Mouse (Mus musculus): ENCODE measurements around the gene Nodal. TPM values are rescaled to one million over a fixed set of nuclear protein-coding genes. Genes with fewer than 3 reads are reported as not detected.
A peak's percentile ranks its signal among the peaks of the same experiment; 100 is the strongest.
"Not testable (repeated sequence)": the region's sequence is repeated elsewhere in the genome, so short reads cannot be mapped to it uniquely, and the experiment has no call there.

The Nodal gene
- polyA plus RNA-seq, 1 experiment from 2014 or later: 0.09 TPM

DNA sequence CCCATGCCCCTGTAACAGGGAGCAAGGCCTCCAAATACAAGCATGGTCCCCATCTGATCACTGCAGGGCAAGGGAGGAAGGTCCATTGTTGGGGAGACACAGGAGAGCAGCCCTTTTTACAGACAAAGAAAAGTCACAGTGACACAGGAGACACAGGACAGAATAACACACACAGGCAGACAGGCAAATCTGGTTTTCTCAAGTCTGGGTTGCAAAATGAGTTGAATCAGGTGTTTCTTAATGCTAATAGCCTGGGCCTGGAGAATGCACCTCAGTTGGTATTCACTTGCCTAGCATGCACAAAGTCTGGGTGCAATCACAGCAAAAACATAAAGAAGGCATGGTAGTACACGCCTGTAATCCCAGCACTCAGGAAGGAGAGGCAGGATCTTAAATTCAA lies 26.1 kb downstream of the Nodal start:
- 52% methylated on average over 1 of the region's 1 CpGs for WGBS
- Histone ChIP-seq H3K4me3 (replicated peaks) (no peak overlapping the region), H3K27ac (no peak overlapping the region), H3K36me3 (no peaks in the 10 kb centered on the region), H3K27me3 (replicated peaks) (no peaks in the 10 kb centered on the region), H3K4me2 (replicated peaks) (no peak overlapping the region), H3K9me3 (no peaks in the 10 kb centered on the region), H3K4me1 (replicated peaks) (peaks cover 27% of the 10 kb centered on the region), H3K9ac (no peak overlapping the region)
- ATAC-seq: no peak

DNA sequence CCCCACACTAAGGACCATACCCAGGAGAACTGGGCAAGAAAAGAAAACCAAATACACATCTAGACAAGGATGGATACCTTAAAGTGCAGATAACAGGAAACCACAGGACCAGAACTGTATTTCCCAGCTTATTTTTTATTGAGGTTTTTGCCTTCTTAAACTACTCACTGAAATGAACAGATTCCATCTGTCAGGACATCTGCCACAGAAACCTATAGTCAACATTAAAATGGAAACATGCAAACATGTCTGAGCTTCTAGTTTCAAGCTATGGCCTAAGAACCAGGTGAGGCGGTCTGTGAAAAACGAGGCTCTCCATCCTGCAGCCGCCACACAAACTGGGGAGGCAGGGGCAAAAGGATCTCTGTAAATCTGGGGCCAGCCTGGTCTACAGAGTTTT lies 27.2 kb downstream of the Nodal start:
- Histone ChIP-seq H3K4me2 (replicated peaks) (no peak overlapping the region), H3K36me3 (no peaks in the 10 kb centered on the region), H3K27ac (no peak overlapping the region), H3K4me1 (replicated peaks) (peaks cover 36% of the 10 kb centered on the region), H3K9ac (no peak overlapping the region), H3K4me3 (replicated peaks) (no peak overlapping the region), H3K9me3 (no peaks in the 10 kb centered on the region), H3K27me3 (replicated peaks) (no peaks in the 10 kb centered on the region)
- 80% methylated on average over 3 of the region's 3 CpGs for WGBS
- ATAC-seq: no peak

DNA sequence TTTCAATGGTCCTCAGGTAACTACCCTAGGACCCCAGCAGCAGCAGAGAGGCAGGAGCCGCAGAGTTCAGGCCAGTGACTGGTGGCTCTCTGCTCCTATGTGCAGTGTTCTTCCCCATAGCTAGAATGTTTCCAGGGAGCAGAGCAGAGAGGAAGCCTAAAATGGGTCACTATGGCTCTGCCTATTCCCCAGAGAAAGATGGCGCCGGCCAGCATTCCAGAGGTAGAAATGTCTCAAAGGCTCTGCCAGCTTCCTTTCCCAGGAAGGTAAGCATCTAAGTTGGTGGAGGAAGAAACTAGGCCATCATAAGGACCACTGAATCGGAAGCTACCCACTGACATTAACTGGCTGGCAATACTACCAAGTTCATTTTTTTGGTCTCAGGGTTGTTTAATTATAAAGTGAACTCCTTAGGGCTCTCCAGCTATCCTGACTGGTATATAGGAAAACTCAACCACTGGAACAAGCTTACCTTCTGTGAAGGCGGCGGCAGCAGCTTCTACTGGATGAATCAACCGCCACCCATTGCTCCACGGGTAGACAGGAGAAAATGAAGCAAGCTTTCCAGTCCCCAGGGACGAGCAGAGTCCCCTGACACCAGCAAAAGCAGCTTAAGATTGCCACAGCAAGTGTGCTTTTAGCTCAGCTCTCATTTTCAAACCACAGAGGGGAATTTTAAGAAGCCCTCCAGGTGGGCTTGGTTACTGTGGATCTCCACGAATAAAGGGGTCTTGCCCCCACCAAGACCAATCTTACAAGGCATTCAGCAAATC lies 30.0 kb downstream of the Nodal start:
- peaks cover 42% of the 10 kb centered on the region for H3K4me1 ChIP-seq (replicated peaks)
- no peak for ATAC-seq
- WGBS: 82% methylated on average over 10 of the region's 10 CpGs

DNA sequence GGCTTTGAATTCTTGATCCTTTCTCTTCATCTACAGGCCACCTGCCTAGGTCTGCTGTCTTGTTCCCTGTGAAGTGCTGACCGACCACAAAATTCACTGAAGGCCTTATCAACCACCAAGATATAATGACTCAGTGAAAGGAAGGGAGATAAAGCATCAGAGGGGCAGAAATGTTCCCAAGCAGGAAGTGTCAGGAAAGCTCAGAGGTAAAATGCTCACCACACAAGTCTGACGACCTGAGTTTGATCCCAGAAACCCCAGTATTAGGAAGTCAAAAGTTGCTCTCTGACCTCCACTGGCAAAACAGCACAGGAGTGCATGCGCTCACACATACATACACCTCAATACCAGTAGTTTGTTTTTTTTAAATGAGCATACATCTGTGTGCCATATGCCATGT lies 31.1 kb downstream of the Nodal start:
- Histone ChIP-seq H3K4me2 (replicated peaks) (no peak overlapping the region), H3K9ac (no peak overlapping the region), H3K27me3 (replicated peaks) (no peaks in the 10 kb centered on the region), H3K4me3 (replicated peaks) (no peak overlapping the region), H3K36me3 (no peaks in the 10 kb centered on the region), H3K9me3 (no peaks in the 10 kb centered on the region), H3K4me1 (replicated peaks) (peaks cover 36% of the 10 kb centered on the region), H3K27ac (no peak overlapping the region)
- ATAC-seq: no peak
- 69% methylated on average over 3 of the region's 3 CpGs for WGBS

More for the DNA sequence above, 30.0 kb downstream of the Nodal start:
- Histone ChIP-seq H3K9ac (no peak overlapping the region), H3K9me3 (no peaks in the 10 kb centered on the region), H3K4me3 (replicated peaks) (no peak overlapping the region), H3K36me3 (no peaks in the 10 kb centered on the region), H3K27me3 (replicated peaks) (no peaks in the 10 kb centered on the region), H3K27ac (no peak overlapping the region), H3K4me2 (replicated peaks) (no peak overlapping the region)

DNA sequence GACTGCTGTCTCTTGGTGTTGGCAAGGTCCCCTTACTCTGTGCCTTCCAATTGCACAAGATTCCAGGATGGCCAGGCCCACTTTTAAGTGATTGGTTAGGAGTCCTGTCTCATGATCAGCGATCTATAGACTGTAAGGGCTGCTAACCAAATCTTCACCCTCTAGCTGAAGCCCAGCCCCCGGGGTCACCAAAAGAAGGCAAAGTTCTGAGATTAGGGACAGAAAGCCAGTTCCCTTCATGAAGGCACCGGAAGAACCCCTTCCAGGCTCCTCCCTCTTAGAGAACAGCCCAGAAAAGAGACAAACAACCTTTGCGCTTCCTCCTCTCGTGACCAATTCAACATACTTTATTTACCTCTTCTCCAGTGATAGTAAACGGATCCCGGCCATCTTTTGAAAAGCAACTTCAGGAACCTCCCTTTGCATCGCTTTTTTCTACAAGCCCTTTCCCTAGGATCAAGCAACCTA lies 33.7 kb downstream of the Nodal start:
- H3K9me3 ChIP-seq: no peaks in the 10 kb centered on the region
- WGBS: 2% methylated on average over 8 of the region's 8 CpGs
- peak overlapping the region; percentile 80 for H3K27ac ChIP-seq
- no peaks in the 10 kb centered on the region for H3K36me3 ChIP-seq
- peak overlapping the region; percentile 77 for H3K4me2 ChIP-seq (replicated peaks)
- H3K9ac ChIP-seq: peak overlapping the region; percentile 96
- peak; percentile 21; the same call in 1 of the 2 replicates for ATAC-seq
- no peaks in the 10 kb centered on the region for H3K27me3 ChIP-seq (replicated peaks)
- peak overlapping the region; percentile 97 for H3K4me3 ChIP-seq (replicated peaks)
- H3K4me1 ChIP-seq (replicated peaks): peaks cover 25% of the 10 kb centered on the region

DNA sequence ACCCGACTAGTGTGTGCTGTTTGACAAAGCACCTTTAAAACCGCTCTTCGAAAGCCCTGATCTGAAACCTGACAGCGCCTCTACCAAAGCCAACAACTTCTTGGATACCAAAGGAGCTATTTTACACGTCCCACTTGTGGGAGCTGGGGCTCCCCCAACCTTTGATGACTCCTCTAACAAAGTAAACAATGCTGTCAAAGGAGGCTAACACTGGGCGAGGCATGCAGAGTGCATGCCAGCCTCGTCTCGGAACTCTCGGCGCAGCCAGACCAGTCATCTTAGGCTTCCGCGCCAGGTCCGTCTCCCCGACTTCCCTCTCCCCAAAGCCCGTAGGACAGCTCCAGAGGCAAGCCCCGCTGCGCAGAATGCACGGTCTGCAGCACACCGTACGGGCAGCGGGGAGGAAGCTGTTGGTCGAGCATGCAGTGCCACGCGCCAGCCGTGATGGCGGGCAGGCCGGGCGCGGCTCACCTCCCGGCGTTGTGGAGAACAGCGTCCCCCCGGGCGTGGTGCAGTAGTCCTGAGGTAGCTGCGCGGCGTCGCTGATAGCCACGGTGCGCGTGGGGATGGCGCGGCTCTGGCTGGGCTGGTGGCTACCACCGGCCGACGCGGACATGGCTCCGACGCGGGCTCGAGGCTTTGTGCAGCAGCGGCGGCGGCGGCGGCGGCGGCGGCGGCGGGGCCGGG lies 34.3 kb downstream of the Nodal start:
- Histone ChIP-seq H3K27me3 (replicated peaks) (no peaks in the 10 kb centered on the region), H3K4me1 (replicated peaks) (peaks cover 25% of the 10 kb centered on the region), H3K9ac (peak overlapping the region; percentile 96), H3K9me3 (no peaks in the 10 kb centered on the region), H3K4me2 (replicated peaks) (peak overlapping the region; percentile 77), H3K27ac (peak overlapping the region; percentile 80), H3K4me3 (replicated peaks) (peak overlapping the region; percentile 97), H3K36me3 (no peaks in the 10 kb centered on the region)
- peak; percentile 55 for ATAC-seq
- WGBS: under 1% methylated on average over 62 of the region's 62 CpGs

DNA sequence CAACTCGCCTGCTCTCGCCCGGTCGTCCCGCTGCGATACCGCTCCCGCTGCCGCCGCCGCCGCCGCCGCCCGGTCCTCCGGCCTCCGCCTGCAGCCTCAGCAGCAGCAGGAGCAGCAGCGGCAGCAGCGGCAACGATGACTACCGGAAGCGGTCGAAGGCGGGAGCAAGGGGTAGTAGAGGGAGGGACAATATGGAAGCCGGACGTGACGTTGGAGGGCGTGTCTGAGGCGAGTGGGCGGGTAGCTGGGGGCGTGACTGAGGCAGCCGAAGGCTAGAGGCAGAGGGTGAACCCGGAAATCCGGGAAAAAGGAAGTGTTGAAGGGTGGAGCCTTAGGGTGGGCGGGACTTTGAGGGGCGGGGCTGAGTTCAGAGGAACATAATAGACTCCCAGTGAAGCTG lies 34.9 kb downstream of the Nodal start, which contains the start of gene Eif4ebp2:
Gene Eif4ebp2 (minus strand): TSS at position 17 of the 400 bp plus-strand sequence.
- H3K9me3 ChIP-seq: no peaks in the 10 kb centered on the region
- H3K4me1 ChIP-seq (replicated peaks): peaks cover 23% of the 10 kb centered on the region
- H3K27ac ChIP-seq: peak within 1 kb of the TSS; percentile 80
- 0% methylated on average over 34 of the region's 36 CpGs for WGBS
- peak within 1 kb of the TSS; percentile 97 for H3K4me3 ChIP-seq (replicated peaks)
- no peaks in the 10 kb centered on the region for H3K36me3 ChIP-seq
- peak within 1 kb of the TSS; percentile 96 for H3K9ac ChIP-seq
- H3K4me2 ChIP-seq (replicated peaks): peak within 1 kb of the TSS; percentile 77
- H3K27me3 ChIP-seq (replicated peaks): no peaks in the 10 kb centered on the region
- peak; percentile 98 for ATAC-seq

DNA sequence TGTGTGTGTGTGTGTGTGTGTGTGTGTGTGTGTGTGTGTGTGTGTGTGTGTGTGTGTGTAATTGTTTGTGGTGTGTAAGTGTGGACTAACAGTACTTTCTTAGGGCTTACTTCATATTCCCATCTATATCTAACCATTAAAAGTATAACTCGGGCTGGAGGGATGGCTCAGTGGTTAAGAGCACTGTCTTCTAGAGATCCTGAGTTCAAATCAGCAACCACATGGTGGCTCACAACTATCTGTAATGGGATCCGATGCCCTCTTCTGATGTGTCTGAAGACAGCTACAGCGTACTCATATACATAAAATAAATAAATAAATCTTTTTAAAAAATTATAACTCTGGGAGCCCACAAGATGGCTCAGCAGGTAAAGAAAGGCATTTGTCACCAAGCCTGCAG lies 35.4 kb downstream of the Nodal start:
- H3K27ac ChIP-seq; H3K27me3 ChIP-seq (replicated peaks); H3K9me3 ChIP-seq; ATAC-seq; H3K36me3 ChIP-seq; H3K4me2 ChIP-seq (replicated peaks); H3K9ac ChIP-seq; H3K4me3 ChIP-seq (replicated peaks): not testable (repeated sequence)
- peaks cover 21% of the 10 kb centered on the region for H3K4me1 ChIP-seq (replicated peaks)
- 66% methylated on average over 3 of the region's 3 CpGs for WGBS

DNA sequence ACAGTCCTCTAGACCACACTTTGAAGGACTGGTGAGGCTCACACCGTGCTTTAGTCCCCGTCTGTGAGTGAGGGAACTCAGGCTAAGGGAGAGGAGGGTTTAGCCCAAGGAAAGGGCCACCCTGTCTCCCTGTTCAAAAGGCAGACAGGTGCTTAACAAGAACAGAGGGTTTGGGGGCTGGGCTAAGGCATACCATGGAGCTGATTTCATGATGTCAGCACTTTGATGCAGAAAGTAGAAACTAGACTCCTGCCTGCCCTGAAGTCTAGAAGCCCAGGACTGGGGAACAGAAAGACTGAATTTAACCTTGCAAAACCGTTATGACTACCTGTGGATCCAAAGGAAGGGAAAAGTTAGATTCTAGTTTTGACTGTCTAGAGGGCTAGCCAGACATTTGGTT lies 39.4 kb downstream of the Nodal start:
- H3K36me3 ChIP-seq: no peaks in the 10 kb centered on the region
- H3K4me2 ChIP-seq (replicated peaks): no peak overlapping the region
- H3K27me3 ChIP-seq (replicated peaks): no peaks in the 10 kb centered on the region
- no peak for ATAC-seq
- 53% methylated on average over 3 of the region's 3 CpGs for WGBS
- no peak overlapping the region for H3K9ac ChIP-seq
- no peak overlapping the region for H3K4me3 ChIP-seq (replicated peaks)
- no peaks in the 10 kb centered on the region for H3K4me1 ChIP-seq (replicated peaks)
- H3K27ac ChIP-seq: no peak overlapping the region
- no peaks in the 10 kb centered on the region for H3K9me3 ChIP-seq

DNA sequence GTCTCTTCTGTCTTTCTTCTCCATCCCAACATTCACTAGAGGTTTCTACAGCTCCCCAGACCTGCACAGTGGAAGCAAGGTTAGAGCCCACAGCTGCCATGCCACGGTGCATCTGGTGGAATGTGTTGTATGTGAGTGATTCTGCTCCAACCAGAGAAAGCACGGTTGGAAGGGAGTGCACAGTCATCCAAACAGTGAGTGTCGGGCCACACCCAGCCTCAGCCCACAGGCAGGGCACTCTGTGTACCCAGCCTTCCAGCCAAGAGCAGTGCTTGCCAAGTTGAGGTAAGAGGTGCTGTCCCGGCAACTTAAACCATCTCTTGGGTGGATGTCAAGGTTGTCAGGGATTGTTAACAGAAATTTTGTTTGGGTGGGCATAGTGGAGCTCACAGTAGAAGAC lies 47.2 kb downstream of the Nodal start:
- Histone ChIP-seq H3K9me3 (no peaks in the 10 kb centered on the region), H3K4me3 (replicated peaks) (no peak overlapping the region), H3K9ac (no peak overlapping the region), H3K36me3 (no peaks in the 10 kb centered on the region), H3K27me3 (replicated peaks) (no peaks in the 10 kb centered on the region), H3K4me2 (replicated peaks) (no peak overlapping the region), H3K27ac (no peak overlapping the region), H3K4me1 (replicated peaks) (no peaks in the 10 kb centered on the region)
- no peak for ATAC-seq
- 68% methylated on average over 4 of the region's 4 CpGs for WGBS

DNA sequence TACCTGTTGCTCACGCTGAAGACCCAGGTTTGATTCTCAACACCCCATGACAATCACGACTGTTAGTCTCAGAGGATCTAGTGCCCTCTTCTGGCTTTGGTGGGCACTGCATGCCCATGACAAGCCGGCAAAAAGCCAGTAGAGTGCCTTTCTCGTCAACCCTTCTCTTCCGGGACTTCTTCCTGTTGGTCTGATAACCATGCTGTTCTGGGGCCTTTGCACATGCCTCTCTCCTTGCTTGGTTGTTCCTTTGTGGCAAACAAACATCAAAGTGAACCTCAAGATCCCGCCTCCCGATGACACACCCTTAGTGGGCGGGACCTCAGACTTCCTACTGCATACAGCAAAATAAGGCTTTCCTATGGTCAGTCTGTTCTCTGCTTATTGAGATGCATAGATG lies 48.5 kb downstream of the Nodal start:
- no peaks in the 10 kb centered on the region for H3K27me3 ChIP-seq (replicated peaks)
- ATAC-seq: no peak
- no peaks in the 10 kb centered on the region for H3K9me3 ChIP-seq
- H3K36me3 ChIP-seq: no peaks in the 10 kb centered on the region
- no peak overlapping the region for H3K27ac ChIP-seq
- H3K4me1 ChIP-seq (replicated peaks): no peaks in the 10 kb centered on the region
- H3K9ac ChIP-seq: no peak overlapping the region
- WGBS: 70% methylated on average over 8 of the region's 8 CpGs
- no peak overlapping the region for H3K4me2 ChIP-seq (replicated peaks)
- no peak overlapping the region for H3K4me3 ChIP-seq (replicated peaks)

DNA sequence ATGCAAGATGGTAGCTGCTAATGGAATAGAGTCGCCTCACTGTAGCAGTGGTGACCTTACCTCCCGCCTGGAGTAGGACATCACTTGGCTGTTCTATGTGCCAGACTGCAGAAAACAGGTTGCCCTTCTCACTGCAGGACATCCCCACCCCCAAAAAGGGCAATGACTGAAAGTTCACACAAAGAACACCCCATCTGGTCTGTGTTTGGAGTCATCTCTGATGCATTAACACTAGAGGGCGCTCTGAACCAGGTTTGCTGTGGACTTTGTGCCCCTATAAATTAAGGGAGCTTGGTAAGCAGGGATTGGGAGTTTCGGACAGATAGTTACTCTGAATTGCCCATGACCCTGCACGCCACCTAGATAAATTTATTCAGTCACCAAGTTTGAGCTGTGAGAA lies 49.1 kb downstream of the Nodal start:
- H3K27ac ChIP-seq: no peak overlapping the region
- 22% methylated on average over 5 of the region's 5 CpGs for WGBS
- peak; percentile 41; the same call in 1 of the 2 replicates for ATAC-seq
- no peak overlapping the region for H3K9ac ChIP-seq
- no peak overlapping the region for H3K4me2 ChIP-seq (replicated peaks)
- H3K4me1 ChIP-seq (replicated peaks): no peaks in the 10 kb centered on the region
- H3K9me3 ChIP-seq: no peaks in the 10 kb centered on the region
- H3K27me3 ChIP-seq (replicated peaks): no peaks in the 10 kb centered on the region
- H3K4me3 ChIP-seq (replicated peaks): no peak overlapping the region
- no peaks in the 10 kb centered on the region for H3K36me3 ChIP-seq

Data from intestine, embryonic 15.5 days (tissue).